Mouse (Mus musculus) small intestine, adult 2 months (tissue): ENCODE measurements at regions not wholly inside any gene's neighbourhood (a gene's known extent, or its start where the extent isn't known, plus 50 kb on each side); places are given as distances from the start of the nearest gene placed in this dataset.

Experiments used
- CTCF ChIP-seq: fragments of 200-500 bp; IDR thresholded peaks from 2 replicates; pipeline ENCODE4 v1.5.1; 2012; ENCODE audit warnings: low read depth, mild to moderate bottlenecking, control low read depth, inconsistent platforms, low read length, moderate library complexity, mixed read lengths; ENCODE audit not compliant: insufficient replicate concordance, insufficient read length; ENCODE audit errors: extremely low read depth
- POLR2A ChIP-seq: fragments of 200-500 bp; IDR thresholded peaks from 2 replicates; pipeline ENCODE4 v1.6.1; 2012; ENCODE audit warnings: low read depth, mild to moderate bottlenecking, control low read depth, inconsistent platforms, low read length, moderate library complexity

DNA sequence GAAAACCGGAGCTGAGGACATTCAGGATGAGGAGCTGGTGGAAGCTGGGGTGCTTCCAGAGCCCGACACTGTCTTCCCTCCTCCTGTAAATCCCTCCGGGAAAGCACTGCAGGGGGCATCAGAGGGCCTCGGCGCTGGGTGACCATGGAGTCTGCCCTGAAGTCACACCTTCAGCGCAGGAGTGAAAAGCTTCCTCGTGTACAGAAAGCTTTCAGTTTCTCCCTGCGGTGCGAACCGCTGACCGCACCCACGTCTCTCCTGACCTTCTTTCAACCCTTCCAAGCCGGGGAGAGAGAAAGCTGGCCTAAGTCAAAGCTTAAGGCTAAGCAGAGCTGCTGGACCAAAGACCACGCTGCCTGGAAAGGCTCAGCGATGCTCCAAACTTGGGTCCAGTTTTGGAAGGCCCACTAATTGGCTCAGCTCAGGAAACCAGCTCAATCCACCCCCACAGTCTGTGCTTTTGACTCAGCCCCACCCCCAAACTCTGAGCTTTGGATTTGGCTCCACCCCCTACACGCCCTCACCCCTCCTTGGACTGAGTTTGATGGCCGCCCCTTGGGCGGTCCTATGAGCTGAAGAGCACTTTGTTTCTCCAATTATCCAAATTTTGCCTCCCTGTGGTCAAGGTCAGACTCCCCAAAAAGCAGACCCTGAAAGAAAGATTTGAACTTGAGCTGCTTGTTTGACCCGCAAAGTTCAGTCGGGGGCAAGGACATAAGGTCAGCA lies 97.0 kb upstream of the Rpl38 start:
- TF ChIP-seq CTCF (no peak), POLR2A (no peak)
